Mouse (Mus musculus) thymus, postnatal 14 days (tissue): ENCODE data around the gene Cdkn1b.
A peak's percentile ranks its signal among the peaks of the same experiment; 100 is the strongest.

ENCODE experiments used
- DNase-seq: peaks from one replicate; pipeline ENCODE4 v3.0.0; 2021

The Cdkn1b gene

GRCm38 (mm10) chr6:134903891-134904884 lies 16.0 kb upstream of the Cdkn1b start:
- DNase-seq, result no peak

- DNase-seq, result no peak
These were observed 14.4 kb upstream of the Cdkn1b start for GRCm38 (mm10) chr6:134905811-134906210.

DNA sequence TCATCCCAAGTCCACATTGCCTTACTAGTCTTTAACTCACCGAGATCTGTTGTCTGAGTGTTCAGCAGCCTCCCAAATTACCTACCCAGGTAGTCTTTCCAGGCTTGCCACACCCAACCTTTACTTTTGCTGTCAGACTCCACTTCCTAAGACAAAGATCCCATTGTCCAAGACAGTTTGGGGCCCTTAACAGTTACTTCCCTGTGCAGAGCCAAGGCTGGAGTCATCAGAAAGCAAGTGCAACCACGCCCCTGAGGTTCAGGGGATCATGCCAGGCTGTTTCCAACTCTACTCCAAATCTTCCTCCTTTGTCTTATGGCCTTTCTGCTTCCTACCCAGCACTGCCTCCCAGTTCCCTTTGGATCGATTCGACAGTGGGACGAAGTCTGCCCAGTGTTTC lies 5.7 kb upstream of the Cdkn1b start:
- no peak for DNase-seq

DNA sequence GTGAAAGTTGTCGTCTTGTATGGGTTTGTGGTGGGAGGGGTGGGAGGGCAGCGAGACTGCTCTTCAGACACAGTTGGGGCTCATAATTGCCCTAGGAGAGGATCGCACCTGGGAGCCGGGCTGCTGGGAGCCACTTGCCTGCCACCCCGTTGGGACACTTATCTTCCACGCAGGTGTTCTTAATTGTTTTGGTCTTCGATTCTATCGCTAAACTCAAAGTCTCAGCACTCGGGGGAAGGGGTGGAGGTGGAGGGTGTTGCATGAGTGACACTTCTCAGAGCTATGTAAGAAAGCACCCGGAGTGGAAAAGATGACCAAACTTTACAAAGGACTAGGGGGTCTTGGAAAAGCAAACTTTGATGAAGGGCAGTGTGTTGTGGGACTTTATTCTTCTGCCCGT lies 3.6 kb upstream of the Cdkn1b start:
- DNase-seq, result peak; percentile 80

- peak; percentile 74 for DNase-seq
These were observed 3.1 kb upstream of the Cdkn1b start for GRCm38 (mm10) chr6:134917087-134917486.

DNA sequence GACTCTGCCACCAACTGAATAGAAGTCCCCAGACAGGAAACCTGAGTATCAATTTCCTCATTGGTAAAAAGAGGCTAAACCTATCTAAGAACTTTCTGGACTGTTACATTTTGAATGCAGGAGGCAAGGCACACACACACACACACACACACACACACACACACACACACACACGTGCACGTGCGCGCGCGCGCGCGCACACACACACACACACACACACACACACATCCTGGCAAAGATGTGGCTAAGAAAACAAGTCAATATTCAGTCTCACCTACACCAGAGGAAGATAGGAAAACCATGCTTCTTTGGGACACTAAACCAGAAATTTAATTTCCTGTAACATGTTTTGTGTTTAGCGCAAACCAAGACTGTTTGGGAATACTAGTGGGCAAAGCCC lies 1.4 kb upstream of the Cdkn1b start:
- peak; percentile 47 for DNase-seq

GRCm38 (mm10) chr6:134919511-134920189 lies 551 bp upstream of the Cdkn1b start:
- no peak for DNase-seq

- DNase-seq, result peak; percentile 78
These were observed 953 bp downstream of the Cdkn1b start for GRCm38 (mm10) chr6:134921014-134921694.

DNA sequence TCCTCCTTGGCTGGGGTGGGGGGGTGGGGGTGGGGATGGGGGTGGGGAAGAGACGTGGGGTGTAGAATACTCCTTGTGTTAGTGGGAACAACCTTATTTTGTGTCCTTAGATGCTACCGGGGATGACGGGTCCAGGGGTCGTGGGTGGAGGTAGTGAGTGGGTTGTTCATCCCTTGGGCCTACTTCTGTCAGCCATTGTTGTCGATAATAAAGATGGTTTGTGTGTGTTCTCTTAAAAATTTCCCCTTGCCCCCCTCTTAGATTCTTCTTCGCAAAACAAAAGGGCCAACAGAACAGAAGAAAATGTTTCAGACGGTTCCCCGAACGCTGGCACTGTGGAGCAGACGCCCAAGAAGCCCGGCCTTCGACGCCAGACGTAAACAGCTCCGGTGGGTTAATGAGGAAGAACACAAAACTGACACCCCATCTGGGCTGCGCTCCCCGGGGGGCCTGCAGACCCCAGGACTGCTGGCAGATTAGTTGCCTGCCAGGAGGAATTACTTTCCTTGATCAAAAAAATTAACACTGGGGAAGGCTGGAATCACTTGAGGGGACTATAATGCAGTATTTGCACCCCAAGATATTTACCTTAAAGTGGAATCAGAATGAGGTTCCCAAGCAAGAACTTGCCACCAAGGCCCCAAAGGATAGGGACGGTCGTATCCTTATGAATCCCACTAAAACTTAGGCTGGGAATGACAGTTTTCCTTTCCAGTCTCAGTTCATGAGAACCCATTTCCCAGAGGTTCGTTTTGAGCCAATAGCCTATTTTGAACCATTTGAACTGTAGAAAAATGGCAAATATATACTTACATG lies 1.7 kb downstream of the Cdkn1b start:
- DNase-seq, result peak; percentile 54

DNA sequence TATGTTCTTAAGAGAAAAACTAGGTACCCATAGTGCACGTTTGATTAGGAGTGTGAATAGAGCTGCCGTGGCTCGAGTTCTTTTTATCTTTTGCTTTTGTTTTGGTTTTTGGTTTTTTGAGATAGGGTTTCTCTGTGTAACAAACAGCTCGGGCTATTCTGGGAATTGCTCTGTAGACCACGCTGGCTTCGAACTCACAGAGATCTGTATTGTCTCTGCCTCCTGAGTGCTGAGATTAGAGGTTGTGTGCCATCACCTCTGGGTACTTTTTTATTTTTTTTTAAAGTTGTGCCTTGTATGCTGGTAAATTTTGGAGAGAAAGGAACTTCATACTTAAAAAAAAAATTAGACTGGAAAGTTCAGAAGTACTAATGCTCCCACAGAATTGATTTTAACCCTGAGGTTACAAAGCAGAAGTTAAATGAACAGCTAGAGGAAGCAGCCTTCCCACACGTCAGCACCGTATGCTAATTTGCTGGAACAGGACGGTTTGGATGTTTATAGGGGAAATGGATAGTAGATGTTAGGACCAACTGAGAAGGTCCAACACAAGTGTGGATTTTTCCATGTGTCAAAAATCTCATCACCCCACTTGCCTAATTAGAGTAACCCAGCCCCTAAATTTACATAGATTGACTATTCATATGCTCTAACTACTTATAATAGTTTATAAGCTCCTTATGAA lies 2.5 kb downstream of the Cdkn1b start:
- no peak for DNase-seq

DNA sequence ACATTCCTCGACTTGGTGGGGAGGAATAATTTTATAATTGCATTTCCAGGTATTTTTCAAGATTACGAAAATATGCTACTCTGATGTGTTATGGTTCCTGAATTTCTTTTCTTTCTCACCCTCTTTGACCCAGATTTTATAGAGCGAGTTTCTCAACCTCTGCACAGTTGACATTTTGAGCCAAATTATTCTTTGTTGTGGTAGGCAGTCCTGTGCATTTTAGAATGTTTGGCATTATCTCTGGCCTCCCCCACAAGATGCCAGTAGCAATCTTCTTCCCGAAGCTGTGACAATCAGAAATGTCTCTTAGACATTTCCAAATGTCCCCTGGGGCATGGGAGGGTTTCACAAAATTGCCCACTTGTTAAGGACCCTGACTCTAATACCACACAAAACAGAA lies 3.5 kb downstream of the Cdkn1b start:
- DNase-seq, result no peak

DNA sequence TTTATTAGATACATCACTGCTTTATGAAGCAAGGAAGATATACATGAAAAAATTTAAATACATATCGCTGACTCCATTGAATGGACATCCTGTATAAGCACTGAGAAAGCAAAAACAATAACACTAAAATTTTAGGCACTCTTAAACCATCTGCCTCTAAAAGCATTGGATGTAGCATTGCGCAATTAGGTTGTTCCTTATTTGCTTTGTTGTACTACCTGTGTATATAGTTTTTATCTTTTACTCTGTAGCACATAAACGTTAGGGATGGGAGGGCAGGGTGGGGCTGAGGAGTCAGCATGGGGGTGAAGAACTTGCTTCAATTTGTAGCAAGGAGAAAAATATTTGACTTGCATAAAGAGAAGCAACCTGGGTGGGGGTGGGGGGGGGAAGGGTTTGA lies 4.1 kb downstream of the Cdkn1b start:
- no peak for DNase-seq

GRCm38 (mm10) chr6:134925673-134926337 lies 5.6 kb downstream of the Cdkn1b start:
- DNase-seq, result no peak

DNA sequence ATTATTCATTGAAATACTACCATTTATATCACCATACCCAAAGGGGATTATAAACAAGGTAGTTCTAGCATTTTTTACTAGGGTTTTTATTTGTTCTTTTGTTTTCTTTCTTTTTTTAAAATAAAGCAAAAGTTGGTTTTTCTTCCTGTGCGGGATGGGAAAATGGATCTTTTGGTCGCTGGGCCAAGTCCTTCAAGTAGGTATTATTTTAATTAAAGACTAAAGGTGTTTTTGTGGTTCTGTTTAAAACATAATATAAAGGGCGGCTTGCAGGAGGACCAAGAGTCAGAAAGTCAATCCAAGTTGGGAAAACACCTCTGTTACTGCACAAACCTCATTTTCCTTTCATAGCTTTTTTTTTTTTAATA lies 6.1 kb downstream of the Cdkn1b start:
- DNase-seq, result no peak

GRCm38 (mm10) chr6:134926803-134927594 lies 6.8 kb downstream of the Cdkn1b start:
- DNase-seq, result peak; percentile 73

GRCm38 (mm10) chr6:134927595-134928095 lies 7.4 kb downstream of the Cdkn1b start:
- DNase-seq, result no peak

- peak; percentile 84 for DNase-seq
These were observed 8.1 kb downstream of the Cdkn1b start for GRCm38 (mm10) chr6:134928096-134928888.

DNA sequence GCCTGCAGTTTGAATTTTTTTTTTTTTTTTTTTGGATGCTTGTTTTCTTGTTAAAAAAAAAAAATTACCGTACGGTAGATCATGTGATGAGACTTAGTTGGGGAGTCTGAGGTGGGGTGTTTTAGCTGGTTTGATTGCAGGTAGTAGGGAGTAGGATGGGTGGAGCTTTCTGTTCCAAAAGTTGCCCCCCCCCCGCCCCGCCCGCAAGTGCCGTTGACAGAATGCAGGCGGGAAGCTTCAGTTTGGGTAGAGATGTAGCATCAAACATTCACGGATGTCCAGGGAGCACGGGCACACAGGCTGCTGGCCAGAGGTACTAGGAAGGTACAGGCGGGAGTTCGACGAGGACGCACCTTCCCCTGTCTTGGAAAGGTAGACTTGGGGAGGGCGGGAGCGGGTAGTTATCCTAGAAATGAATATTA lies 8.7 kb downstream of the Cdkn1b start:
- peak; percentile 59 for DNase-seq

DNA sequence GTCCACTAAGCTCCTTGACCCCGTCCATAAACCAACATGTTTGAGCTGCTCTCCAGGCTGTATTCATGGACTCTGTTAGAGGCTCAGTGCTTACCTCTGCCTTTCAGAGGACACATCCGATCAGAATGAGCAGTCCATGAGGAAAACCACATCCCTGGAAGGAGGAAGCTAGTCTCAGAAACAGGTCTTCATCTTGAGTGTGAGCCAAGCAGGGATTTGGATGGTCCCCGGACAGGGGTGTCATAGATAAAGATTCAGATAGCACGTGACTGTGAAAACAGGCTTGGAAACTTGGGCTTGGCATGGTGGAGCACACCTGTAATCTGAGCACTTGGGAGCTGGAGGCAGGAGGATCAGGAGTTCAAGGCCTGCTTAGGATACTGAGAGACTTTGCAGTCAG lies 9.7 kb downstream of the Cdkn1b start:
- no peak for DNase-seq
